Mouse (Mus musculus): ENCODE data around the gene Tmem30c. TPM values are rescaled to one million over a fixed set of nuclear protein-coding genes. Genes with fewer than 3 reads are reported as not detected.

Tmem30c gene
- polyA plus RNA-seq (2017; shearing (Covaris generic)): under 1 TPM in 1 of 3 experiments, not detected in 2; 0.11 TPM

DNA sequence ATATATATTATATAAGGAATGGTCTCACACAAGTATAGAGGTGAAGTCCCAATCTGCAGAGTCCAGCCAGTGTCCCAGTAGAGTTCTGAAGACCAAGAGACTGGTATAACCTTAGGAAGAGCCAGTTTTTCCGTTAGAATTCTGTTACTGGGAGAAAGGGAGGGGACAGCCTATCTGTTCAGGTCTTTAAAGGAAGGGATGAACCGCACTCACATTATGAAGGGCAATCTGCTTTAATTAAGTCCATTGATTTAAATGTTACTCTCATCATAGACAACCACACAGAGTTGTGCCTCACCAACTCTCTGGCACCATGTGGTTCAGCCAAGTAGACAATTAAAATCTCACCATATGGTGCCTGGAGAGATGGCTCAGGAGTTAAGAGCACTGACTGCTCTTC lies at the start of gene Tmem30c:
TSS of gene Tmem30c (minus strand) at position 101 of the 400 bp plus-strand sequence.
- ATAC-seq: no peak

DNA sequence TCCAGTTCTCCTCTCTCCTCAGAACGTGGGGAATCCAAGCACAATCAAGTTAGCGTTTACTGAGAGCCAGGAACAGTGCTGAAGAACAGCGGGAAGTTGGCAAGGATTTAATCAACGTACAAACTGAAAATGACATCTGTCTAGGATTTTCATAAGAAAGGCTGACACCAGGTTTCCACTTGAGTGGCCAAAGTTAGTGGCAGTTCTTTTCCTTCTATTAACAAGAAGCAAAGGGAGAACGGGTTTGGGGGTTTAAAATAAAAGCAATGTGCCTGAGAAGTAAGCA lies 47.9 kb upstream of the Tmem30c start:
- ATAC-seq: no peak

DNA sequence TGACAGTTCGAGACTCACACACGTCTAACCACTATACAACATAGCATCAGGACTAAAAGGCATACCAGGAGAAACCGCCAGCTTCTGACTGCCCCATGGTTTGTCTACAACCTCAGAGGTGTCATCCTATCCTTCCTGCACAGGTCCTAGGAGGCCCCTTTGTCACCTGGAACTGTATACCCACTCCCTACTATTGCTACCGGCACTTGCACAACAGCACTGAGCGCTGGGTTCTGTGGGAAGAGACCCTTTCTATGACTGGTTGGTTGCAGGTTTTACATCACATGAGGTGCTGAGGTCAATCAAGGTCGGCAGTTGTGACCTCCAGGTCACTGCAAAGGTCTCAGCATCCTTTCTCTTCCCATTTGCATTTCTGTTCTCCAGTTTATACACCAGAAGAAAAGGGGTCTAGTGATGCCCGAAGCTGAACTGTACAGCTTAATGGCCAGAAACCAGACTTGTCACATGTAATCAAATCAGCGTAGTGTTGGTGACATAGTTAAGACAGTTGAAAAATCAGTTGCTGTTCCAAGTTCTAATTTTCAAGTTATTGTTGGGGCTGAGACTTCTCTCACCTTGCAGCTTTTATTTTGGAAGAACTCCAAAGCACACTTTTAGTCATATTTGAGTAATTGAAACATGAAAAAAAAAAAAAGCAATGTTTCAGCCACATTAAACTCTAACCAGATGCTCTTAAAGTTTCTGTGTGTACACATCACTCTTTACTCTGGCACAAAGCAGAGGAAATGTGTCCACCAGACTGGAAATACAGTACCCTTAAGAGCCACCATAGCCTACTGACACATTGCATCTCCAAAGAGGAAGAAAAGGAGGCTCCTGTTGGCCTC lies 47.3 kb upstream of the Tmem30c start:
- ATAC-seq: no peak

DNA sequence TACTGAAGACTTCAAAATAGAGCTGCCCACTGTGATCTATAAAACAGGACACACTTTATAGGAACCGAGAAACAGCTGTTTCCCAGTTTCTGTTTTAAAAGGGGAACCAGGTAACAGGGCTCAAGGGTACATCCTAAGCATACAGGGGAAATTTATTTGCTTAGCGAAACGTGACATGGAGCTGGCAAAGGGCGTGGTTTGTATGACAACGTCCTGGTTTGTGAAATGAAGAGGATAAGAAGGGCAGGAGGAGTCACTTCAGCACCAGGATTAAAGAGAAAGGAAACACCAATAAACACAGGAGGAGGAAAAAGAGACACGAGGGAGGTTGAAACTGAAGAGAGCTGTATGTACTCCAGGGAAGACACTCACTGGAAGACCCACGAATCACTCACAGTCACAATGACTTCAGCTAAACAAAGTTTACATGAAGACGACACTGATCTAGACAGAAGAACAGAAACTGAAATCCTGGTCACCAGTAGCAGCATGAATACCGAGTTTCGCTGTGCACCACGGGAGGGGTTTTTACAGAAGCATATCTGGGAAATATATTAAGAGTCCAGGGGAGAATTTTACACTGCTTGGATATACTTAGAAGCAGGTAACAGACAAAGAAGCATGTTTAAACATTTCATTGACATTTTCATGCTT lies 44.2 kb upstream of the Tmem30c start:
- ATAC-seq: peak; percentile 81

DNA sequence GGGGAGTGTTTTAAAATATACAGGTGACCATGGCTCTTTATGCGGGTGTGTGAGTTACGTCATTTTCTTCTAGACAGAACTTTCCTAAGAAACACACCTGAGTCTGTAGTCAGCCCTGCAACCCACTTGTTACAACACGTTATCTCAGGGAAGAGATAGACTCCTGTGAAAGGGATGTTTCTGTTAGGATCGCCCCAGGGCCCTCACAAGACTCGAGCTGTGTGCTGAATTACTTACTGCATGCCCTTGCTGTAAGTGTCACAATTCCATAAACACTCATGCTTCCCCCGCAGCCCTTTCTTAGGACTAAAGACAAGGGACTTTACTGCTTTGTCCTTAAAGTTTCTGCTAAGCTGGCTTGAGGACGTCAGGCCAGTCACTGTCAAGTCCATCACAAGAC lies 39.6 kb upstream of the Tmem30c start:
- ATAC-seq: no peak

DNA sequence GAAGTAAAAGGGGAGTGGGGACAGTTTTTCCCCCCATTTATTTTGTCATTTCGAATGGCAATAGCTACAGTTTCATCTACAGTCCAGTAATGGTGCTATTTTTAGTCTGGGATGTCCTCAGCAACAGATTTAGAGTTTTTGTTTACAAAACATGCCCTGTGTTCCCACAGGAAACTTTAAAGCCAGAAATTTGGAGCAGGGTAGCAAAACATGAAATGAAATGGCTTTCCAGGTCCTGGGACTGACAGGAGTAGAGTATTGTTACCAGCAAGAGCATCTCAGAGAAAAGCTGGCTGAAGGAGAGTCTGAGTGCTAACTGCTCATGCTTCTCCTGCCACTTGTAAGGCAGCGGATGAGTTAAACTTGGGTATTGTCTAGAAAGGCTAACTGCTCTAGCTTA lies 37.4 kb upstream of the Tmem30c start:
- no peak for ATAC-seq

DNA sequence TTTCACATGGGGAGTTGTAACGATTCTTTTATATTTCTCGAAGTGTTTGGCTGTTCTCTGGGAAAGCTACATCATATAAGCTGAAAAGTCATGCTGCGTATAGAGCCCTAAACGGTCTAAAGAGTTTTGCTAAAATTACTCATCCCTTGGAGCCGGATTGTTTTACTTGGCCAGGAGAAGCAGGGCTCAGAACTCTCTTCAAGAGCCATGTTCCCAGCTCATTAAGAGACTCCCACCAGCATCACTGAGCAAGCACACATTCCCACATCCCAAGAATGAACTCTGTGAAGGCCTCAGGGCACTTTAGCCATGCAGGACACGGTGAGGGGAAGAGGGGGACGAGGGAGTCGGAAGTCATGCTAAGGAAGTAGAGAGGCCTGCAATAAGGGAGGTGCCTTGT lies 36.4 kb upstream of the Tmem30c start:
- ATAC-seq: no peak

DNA sequence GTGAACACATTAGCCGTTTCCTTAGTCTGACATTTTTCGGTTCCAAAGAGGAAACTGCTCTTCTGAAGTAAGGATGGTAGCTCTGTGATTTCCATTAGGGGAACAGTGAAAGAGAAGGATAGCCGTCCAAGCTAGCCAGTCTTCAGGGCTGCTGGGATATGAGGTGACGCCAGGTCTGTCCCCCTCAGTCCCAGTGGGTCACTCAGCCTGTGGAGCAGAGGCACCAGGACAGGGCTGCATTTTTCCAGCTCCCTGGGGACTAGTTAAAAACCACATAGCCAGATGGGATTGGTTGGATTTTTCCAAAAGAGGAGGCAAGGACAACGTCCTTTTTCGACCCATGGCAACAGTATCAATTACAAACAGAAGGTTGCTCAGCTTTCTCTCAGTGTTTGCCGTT lies 34.3 kb upstream of the Tmem30c start:
- no peak for ATAC-seq

DNA sequence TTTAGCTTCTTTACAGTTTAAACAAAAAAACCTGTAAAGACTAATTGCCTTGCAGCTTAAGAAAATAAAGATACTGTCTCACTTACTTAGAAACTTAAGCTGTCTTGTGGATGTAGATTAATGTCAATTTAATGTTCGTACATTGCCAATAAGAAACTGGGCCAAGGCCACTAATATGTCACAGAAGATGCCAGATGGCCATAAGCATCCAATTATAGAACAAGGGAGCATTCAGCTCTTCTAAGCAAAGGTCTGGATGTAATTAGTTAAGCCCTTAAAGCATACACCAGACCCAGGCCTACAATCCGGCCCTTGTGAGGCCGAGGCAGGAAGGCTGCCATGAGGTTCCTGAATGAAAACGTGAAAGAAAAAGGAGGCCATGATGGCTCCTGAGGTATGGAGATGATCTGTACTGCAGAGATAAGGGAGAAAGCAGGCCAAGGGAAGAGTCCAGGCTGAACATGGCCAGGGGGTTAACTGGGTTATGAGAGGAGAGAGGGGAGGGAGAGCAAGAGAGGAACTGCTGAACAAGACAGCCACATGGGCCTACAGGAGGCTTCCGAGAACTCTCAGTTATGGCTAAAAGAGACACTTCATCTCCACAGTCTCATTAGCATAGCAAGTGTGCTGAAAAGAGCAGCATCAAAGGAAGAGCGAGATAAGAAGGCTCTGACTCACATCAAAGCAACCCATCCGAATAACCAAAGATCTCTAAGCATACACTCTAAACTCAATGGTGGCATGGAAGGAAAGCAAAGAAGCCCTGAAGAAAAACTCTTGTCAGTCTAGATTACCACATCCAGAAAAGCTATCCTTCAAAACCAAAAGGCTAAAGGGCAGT lies 26.8 kb upstream of the Tmem30c start:
- peak; percentile 81 for ATAC-seq

DNA sequence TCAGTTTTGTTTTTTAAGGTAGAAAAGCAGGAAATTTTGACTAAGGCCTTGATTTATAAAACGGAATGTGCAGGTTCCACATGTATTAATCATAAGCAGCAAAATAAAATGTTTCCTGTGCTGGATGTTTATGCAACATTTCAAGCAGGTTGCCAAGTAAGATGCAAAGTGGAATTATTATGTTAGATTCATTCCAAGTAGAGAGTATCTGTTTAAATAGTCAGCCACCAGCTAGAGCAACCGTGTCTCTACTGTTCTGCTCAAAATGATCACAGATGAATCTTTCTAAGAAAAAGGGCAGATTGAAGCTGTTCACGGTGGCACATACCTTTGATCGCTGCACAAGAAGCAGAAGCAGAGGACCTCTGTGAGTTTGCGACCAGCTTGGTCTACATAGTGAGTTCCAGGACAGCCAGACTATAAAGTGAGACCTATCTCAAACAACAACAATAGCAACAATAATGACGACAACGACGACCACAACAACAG lies 26.0 kb upstream of the Tmem30c start:
- no peak for ATAC-seq

DNA sequence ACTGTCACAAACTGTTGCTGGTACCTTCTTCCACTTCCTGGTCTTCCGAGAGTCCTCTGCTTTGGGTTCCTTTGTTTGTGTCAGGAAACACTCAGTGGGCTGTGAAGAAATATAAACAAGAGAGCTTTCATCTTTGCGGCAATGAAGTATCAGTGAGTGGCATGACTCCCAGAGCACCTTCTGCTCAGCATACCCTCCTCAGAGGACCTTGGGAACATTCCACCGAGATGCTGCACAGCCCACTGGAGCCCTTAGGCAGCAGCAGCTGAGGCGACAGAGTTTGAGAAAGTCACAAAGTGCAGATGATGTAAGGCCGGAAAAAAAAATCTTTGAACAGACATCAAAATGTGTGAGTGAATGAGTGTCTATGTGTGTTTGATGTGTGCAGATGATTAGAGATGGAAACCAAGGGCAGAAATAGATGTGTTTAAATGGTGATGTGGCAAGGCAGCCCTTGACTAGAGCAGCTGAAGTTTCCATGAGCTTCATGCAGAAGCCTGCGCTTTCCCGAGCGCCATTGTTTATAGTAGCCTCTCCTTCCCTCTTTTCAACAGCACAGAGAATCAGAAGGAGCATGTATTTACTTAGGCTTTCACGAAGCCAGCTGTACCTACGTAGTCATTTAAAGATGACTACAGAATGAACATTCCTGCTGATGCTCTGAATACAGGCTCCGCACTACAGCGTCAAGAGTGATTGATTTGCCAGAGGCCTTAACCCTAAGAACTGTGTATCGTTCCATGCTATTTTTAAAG lies 25.4 kb upstream of the Tmem30c start:
- peak; percentile 51 for ATAC-seq

DNA sequence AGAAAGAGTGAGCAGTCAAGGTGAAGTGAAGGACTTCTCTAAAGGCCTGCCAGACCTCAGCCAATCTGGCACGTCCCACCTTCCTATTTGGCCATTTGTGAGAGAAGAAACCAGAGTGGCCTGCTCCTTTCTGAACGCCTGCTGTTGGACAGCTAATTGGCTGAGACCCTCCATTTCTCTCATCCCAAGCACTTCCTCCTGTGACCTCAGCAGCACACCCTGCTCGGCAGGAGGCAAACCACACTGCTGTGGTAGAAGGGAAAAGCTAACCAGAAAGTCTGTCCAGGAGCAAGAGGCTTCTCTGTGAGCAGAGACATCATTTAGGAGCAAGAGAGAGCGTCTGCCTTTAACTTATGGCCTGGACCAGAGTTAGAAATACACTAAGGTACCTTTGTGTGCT lies 24.5 kb upstream of the Tmem30c start:
- no peak for ATAC-seq

DNA sequence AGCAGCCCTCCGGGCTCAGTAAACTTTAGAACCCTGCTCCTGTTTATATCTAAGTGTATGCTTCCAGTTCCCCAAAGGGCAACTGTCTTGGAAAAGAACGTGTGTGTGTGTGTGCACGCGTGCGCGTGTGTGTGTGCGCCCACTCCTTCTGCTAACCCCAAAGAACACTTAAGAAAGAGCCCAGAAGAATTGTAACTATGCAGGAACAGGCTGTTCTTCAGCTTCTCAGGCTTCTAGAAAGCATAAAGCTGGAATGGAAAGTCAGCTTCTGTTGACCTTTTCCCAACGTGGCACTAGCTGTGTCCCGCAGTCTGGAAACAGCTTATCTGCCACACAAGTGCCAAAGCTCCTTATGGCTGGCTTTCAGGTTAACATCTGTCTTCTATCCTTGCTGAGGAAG lies 22.4 kb upstream of the Tmem30c start:
- no peak for ATAC-seq

DNA sequence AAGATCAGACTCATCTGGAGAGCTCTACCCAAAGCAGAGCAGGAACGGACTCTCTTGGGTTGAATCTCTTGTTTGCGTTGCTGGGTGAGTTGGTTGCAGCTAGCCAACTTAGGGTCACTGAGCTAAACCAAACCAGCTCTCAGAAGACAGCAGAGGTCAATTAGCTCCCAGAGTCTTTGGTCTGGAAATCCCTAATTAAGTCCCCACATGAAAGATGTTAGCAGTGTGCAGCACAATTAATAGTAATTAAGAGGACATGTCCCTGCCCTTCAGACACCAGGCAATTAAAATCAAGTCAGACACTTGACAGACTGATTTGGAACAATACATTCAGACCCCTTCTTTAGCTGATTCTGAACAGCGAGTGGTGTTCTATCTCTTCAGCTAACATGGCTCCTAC lies 21.6 kb upstream of the Tmem30c start:
- no peak for ATAC-seq

DNA sequence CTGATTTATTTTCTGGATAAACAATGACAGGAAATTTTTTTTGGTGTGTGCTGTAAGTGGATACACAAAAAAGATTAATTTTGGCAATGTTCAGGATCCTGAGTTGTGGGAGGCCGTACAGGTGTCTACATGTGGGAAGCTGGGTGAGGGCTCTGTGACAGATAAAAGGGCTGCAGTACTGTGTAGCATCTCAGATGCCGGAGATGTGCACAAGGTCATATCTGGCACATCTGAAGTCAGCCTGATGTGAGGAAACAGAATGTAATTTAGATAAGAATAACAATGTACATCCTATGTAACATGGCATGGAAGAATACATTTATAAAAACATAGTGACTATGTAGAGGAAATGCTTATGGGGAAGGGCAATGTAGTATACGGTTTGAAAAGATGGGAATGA lies 20.8 kb upstream of the Tmem30c start:
- ATAC-seq: no peak

DNA sequence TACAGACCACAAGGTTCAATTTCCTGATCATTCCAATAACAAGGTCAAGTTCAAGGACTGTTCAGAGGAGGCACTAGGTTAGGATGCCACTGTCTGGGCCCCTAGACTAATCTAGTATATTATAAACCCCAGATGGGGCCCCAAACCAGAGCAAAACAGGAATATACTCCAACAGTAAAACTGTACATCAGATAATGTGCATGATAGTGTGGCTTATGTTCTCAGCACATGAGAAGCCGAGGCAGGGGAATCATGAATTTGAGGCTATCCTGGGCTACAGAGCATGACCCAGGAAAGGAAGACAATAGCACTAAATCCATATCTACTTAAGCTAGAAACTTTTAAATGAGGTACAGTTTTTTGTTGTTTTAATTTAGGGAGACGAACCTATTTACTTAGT lies 19.5 kb upstream of the Tmem30c start:
- no peak for ATAC-seq

DNA sequence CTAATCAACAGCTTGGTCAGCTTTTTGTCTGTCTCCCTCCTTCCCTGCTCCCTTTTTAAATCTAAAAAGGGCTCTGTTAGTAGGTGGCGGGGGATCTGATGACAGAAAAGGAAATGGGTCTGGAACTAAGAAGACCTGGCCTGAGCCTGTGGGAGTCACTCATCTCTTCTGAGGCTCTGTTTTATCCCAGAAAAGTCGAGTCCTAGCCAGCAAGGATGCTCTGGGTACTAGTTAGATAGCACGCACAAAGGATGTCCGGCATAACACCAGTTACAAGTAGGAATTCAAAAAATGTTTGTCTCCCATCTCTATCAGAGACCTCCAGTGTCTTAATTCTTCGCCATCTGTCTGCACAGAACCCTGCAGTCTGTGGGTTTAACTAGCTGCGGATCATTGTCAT lies 12.8 kb upstream of the Tmem30c start:
- no peak for ATAC-seq

DNA sequence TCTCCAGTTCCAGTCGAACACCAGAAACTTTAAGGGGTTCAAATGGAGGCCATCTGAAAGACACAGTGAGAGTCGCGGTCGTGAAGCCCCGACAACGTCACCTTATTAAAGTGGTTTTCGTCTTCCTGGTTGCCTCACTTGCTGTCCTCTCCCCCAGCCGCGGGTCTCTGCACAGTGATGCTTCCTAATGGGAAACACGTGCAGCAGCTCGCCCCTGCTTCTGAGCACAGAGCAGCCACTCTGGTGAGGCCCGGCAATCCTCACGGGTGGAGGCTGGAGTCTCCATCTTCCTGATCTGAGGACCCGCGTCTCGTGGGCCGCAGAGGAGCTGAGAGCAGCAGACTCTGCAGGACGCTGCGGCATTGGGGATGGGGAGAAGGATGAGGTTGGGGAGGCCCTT lies 11.1 kb upstream of the Tmem30c start:
- ATAC-seq: no peak

DNA sequence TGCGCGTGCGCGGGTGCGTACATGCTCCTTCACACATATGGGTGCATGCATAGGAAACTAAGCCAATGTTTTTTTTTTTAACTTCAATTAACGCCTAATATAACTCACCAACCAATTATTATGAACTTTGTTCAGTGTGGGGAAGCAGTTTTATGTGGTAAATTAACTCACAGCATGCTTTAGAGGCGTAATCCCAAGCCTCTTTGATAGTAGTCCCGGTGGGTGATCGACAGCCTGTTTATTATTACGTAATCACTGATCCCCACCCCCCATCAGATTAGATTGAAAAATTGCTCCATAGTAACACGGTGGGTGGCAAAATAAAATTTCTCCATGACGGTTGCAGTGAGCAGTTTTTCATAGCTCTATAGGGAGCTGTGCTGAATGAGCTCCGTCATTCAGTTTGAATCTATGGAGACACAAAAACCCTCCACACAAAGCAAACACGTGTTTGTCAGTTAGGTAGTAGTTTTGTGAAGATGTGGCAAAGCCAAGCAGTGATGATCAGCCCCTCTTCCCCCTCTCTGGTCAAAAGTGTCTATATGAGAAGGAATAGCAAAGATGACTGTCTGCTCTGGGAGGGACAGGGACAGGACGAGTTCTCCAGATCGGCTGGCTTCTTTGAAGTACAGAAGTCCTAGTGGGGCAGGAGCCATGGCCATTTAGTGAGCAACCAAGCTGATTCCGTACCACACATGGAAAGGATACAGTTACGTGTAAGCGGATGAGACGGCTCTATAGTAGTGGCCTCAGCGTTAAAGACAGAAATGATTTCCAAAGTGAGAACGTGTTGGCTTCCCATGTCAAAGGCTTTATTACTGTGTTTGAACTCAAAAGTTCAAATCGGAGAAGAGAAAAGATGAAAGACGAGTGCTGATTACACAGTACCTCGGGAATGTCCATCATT lies 10.4 kb upstream of the Tmem30c start:
- ATAC-seq: no peak

DNA sequence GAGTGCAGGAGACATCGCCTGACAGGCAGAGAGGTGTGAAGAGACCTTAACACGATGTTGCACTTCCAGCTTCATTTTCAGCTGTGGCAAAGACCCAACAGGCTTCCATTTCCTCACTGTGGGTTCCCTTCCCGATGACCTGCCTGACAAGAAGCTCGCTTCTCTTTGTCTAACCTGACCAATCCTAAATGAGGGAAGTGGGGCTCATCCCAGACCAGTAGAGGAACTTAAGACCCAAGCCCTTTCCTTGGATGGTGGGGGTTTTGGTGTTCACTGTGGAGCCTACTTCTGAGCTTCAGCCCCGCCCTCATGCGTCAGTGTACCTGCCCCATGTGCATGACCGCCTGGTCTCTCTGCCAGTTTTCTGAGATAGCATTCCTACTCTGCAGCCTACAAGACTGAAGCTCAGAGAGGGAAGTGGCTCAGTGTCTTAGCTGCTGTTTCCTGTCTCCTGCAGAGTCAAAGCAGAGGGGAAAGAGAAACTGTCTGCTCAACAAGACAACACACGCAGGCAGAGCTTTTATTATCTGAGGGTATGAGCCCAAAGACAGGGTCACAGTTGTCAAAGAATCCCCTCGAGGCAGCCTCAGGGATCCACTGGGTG lies 8.9 kb upstream of the Tmem30c start:
- ATAC-seq: no peak
